Mouse (Mus musculus) heart, postnatal 25 days (tissue): ENCODE measurements around the gene Plcxd2. TPM values are rescaled to one million over a fixed set of nuclear protein-coding genes. Genes with fewer than 3 reads are reported as not detected.

Experiments
- total RNA-seq, 2 experiments: library from RNA; stranded (reverse); gene quantifications; 2 replicates each; pipeline ENCODE4 v1.2.3; 2021

Plcxd2 gene
- total RNA-seq, 2 experiments from 2014 or later, result 0.16 to 0.20 TPM

Other genes with a start within 250 kb of the Plcxd2 start
- 10 to 100 TPM; 16.4 to 17.3 TPM for gene Phldb2, start 56.6 kb downstream of the Plcxd2 start, total RNA-seq
- gene Cd96, start 110.0 kb upstream of the Plcxd2 start, total RNA-seq, result under 1 TPM in 1 of 2 experiments, not detected in 1; 0.10 TPM
- 10 to 100 TPM; 12.4 to 12.7 TPM for gene Gm4737, start 144.9 kb upstream of the Plcxd2 start, total RNA-seq